Mouse (Mus musculus) cerebellum, postnatal 4 days (tissue): ENCODE results near the gene Zbtb16.

Source experiments
- DNase-seq, 2 experiments: peaks; one replicate each; pipeline ENCODE4 v3.0.0; 2022; ENCODE audit warnings: low spot score in 2 of 2, mixed read lengths in 1 of 2

Gene Zbtb16

DNA sequence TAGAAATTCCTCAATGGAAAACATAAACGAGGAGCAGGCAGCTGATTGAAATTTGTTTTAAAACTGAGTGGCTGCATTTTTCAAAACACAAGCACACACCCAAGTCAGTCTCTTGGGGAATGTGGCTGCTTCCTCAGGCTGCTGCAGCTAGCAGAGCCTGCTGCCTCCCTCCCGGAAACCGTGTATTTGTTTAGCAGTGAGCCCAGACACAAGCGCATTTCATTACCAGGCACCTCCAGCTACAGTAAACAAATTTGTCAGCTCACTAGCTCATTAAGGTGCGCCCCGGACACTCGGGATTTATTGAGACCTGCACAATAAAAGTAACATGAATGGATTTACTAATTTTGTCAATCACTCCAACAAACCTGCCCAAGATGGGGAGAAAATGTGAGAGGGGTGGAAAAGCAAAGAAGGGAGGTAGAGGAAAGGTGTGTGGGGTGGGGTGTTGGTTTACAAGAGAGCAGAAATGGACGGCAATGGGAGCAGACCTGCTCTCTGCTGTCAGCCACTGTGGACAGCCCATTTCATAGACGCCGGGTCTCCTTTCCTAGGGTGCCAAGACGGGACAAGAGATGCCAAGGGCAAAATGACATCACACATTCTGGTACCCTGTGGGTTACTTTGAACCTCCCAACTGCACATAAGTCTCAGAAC is 161.5 kb downstream of the Zbtb16 start:
- DNase-seq, result no peak

DNA sequence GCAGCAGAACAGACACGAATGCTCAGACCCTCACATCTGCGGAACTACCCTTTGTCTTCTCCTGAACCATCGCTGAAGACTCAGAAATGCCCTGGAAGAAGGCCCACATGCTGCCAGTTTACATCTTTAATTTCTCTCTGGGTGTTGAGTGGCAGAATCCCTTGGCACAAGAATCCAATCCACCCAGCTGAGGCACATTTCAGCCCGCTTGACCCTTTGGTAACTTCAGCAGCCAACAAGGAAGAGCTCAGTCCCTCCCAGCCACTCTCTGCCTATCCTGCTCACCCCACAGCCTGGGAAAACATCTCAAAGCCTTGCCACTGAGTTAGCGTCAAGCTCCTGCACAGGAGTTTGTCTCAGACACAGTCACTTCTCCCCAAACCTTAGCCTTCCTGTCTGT is 162.2 kb downstream of the Zbtb16 start:
- DNase-seq, result no peak

DNA sequence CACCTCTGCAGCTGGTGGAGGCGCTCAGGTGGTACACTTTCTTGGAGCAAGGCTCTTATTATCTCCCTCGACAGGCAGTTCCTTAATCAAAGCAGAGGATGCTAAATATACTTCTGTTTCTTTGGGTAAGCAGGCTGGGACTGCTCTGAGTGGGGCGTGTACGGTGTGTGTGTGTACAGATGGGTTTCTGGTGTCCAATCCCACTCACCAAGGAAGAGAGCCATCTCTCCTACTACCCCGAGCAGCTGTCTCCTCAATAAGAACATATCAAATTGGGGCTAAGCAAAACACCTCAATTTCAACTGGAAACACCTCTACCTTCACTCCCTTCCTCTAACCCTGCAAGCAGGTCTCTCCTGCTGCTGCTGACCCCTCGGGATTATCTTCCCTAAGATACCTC is 162.8 kb downstream of the Zbtb16 start:
- DNase-seq, result no peak

DNA sequence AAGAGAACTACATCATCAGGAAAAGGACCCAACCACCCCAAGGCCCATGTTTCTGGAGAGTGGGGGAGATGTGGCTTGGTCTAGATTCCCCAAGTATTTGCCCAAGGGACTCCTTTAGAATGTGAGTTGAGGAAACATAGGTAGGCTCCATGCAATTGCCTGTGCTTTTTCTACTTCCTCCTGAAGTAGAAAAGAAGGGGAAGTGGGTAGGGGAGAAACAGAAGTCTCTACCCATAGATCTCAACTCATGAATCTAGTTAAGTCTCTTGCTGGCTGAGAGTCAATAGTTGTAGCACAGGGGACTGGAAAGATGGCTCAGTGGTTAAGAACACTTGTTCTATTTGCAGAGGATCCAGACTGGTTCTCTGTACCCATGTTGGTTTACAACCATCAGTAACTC is 164.2 kb downstream of the Zbtb16 start:
- DNase-seq, result no peak

DNA sequence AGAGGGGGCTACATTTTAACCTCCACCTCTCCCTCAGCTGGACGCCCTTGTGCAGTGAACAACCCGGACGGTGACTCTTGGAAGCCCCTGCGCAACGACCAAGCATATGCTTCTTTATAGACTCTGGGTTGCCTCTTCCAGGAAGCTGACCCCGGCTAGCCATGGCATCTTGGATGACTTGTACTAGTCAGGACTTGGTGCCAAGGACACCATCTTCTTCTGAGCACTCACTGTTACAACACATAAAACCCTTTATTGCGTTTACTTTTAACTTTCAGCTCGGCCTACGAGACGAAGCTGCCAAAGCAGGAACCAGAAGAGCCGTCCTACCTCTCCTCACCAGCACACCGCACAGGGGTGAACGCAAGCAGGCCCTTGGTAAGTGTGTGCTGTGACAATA is 165.9 kb downstream of the Zbtb16 start:
- no peak for DNase-seq

DNA sequence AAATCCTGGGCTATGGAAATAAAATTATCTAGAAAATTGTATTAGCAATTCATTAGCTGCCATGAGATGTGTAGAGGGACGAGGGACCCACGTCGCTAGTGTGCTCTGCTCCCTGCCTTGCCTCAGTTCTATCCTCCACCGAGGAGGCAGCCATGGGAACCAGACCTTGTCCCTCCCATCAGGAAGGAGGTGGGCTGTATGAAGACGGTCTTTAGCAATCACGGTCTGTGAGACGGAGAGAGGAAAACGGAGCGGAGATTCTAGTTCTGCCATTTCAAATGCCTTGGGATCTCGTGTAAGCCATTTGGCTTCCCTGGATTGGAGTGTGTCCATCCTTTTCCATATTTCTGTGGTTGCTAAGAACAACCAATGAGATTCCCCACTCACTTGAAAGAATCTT is 166.3 kb downstream of the Zbtb16 start:
- DNase-seq, result no peak

DNA sequence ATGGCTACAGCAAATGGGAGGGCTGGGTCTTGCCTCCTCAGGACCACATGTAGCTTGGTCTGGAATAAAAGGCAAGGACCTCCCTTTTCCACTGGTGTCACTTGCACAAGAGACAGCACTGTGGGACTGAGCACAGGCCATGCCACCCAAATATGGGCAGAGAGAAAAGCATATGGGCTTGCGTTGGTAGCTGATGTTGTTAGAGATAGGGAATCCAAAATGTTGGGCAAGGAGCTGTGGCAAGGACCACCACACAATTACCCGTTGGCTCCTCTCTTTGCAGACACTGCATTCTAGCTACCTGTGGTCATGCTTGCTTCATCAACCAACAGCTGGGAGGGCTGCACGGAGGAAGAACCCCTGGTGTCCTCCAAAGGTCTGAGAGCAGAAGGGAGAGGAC is 169.3 kb downstream of the Zbtb16 start:
- no peak for DNase-seq

DNA sequence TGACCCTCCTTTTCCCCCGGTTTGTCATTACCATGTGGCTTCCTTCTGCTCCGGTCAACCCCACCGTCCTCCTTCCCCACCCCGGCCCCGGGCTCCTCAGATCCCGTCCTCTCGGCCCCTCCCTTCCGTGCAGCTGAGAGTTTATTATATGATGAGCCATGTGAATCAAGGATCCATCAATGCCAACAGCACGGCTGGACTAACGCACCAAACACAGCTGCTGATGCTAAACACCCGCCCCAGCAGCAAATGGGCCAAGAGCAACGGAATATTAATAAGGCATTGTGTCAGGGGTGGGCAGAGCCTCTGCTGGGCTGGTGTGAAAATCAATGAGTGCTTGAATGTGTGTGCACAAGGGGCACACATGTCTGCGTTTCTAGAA is 173.0 kb downstream of the Zbtb16 start:
- no peak for DNase-seq

DNA sequence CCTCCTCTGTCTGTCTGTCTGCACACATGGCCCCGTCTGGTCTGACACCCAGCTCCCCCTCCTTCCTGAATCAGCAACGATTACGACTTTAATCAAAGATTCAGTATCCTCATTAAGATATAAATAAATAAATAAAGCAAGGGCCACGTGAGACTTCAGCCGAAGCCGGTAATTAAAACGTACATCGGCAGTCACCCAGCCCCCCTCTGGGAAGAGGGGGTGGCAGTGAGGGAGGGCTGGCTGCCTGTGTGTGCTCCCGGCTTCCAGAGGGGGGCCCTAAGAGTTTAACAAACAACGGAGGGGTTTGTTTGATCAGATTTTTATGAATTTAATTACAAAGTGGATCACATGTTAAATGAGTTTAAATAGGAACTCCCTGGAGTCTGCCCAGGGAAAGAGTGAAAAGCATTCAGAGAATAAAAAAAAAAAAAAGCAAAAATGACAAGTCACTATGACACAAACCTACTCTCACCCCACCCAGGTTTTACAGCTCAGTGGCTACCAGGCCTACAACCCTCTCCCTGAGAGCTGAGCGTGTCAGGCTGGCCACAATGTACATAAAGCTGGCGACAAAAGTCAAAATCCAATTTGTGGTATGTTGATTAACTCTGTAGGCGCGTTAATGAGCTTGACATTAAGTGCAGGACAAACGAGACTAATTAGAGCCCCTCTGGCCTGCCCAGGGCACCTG is 173.5 kb downstream of the Zbtb16 start:
- DNase-seq, result no peak

DNA sequence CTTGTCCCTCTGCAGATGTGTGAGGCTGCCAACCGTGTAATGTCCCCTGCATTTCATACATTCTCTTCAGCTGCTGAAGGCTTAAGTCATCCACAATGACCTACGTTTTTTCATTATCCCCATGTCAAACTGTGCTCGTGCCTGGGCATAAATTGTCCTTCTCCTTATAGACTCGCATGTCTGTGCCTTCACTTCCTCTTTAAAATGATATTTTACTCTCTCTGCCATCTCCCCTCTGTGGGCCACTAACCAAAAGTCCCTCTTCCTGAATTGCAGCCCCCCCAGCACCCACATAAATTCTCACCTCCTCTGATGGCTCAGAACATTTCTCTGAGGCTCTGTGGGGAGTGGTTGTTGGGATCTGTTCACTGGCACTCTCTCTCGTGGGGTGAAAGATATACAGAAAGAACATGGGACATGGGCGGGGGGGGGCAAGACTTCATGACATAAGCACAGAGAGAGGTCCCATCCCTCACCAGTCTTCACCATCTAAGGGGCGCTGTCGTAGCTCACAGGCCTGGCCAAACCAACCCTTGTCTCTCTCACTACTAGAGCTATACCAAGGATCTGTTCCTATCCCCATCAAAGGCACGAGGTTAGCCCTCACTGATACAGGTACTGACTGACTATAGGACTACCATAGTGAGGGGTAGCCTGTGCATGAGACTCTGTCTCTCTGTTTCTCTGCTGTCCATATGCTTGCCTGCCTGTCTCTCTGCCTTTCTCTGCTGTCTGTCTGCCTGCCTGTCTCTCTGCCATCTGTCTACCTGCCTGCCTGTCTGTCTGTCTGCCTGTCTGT is 174.6 kb downstream of the Zbtb16 start:
- DNase-seq, result no peak

DNA sequence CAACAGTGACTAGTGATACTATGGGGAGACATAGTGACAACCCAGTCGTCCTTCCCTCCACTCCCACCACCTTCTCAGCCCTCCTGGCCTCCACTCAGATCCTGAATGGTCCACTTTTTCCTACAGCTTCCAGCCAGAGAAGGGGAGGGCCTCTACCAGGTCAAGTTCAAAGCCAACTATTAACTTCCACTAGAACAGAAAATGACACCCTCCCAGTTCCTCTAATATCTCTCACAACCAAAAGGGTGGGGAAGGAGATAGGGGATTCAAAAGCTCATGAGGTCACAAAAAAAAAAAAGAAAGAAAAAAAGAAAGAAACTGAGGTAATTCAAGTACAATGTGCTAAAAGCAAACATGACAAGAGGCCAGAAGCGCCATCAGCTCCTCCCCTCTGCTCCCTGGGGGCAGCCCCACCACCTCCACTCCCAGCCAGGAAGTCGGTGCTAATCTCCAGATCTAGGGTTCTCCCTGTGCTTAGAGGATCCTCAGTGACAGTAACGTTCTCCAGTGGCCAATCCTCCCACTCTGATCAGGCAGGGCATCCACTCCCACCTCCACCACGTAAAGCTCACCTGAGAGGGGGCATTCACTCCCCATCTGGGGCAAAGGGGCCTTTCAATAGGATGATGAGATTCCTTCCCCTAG is 180.4 kb downstream of the Zbtb16 start:
- DNase-seq, result no peak

DNA sequence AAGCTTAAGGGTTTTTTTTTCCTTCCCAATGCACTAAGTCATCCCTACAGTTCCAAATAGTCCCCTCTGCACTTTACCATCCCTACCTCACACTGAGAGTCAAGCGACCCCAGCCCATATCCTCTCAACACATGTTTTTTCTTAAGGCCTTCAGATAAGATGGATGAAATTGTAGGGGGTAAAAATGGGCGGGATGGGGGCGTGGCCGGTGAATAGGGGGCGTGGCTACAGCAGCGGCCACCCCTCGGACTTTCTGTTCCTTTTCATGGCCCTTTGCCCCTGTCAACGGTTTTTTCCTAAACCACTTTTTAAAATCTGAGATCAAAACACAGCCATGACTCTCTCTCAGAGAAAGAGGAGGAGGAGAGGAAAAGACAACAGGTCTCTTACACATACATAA is 181.3 kb downstream of the Zbtb16 start:
- DNase-seq, result no peak

DNA sequence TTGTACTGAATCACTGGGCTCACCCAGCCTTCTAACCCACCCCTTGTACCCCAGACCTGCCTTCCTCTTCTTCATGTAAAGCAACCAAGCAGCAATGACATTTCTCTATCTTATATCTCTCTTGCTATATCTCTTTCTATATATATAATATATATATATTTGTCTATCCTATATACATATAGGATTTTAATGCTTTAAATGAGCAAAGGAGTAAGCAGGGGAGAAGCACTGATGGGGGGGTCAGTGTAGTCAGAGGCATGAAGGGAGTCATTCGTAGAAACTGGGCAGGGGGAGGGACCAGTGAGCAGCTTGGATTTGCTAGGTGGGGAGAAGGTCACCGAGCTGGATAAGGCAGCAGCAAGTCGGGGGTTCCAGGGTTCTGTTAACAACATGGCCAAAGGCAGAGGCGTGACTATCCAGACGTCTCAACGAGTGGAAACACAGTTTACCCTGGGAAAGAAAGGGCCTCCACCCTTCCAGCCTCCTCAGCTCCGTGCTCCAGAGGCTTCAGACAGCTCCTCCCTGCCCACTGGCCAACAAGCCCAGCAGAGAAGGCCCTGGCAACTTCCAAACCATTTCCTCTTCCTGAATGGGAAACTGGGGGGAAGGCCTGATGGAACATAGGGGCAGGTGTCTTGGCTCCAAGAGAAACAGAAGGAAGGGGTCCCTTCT is 182.5 kb downstream of the Zbtb16 start:
- DNase-seq, result no peak

DNA sequence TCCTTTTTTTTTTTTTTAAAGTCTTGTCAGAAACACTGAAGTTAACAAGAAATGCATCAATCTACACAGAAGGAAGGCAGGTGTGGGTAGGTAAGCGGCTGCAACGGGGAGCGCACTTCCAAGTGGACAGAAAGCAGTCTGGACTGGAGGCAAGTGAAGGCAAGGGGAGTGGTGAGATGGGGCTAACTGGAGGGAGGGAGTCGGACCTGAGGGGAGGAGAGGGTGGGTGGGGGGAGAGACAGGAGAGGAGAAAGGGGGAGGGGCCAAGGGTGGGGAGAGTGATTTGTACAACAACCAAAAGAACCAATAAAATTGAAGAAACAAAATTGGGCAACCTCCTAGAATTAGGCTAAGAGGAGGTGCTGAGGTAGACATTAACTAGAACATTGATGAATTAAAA is 184.0 kb downstream of the Zbtb16 start:
- DNase-seq, result no peak

DNA sequence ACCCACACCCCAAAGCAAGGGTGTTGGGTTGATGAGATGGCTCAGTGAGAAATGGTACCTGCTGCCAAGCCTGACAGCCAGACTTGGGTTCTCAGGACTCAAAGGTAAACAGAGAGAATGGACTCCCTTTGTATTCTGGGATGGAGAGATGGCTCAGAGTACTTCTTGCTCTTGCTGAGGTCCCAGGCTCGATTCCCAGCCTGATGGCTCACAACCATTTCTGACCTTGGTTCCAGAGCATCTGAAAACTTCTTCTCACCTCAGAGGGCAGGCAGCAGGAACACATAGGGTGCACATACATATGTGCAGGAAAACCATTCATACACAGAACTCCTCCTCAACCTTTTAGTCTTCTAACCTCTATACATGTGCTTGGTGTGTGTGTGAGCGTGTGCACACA is 185.2 kb downstream of the Zbtb16 start:
- no peak for DNase-seq

DNA sequence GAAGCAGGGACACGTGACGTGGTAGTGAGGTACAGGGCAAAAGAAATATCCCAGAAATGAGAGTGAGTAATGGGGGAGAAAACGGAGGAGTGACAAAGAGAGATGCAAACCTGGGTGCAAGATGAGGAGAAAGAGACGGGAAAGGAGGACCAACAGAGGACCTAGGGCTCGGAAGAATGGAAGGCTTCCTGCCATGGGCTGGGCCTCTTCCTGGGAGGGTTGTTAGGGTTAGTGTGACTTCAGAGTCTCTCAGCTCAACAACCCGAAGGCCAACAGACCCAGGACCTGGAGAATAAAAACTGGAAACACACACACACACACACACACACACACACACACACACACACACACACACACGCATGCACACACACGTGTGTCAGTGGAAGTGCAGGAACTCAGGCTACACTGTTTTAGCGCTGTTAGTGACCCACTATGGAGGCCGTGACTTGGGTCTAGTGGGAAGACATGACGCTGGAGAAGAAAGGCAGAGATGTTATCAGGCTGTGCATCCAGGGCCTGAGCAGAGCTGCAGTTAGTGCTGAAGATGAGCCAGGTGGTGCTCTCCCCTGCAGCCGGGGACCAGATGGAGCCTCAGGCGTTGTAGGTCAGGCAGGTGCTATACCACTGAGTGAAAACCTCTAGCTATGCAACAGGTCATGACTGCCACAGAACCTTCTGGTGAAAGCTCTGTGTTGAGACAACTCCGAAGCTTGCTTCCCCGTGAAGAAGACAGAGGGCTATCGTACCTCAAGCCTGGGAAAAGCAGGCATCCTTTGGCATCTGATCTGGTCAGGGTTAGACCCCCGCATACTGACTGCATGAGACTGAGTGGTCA is 186.0 kb downstream of the Zbtb16 start:
- no peak for DNase-seq

DNA sequence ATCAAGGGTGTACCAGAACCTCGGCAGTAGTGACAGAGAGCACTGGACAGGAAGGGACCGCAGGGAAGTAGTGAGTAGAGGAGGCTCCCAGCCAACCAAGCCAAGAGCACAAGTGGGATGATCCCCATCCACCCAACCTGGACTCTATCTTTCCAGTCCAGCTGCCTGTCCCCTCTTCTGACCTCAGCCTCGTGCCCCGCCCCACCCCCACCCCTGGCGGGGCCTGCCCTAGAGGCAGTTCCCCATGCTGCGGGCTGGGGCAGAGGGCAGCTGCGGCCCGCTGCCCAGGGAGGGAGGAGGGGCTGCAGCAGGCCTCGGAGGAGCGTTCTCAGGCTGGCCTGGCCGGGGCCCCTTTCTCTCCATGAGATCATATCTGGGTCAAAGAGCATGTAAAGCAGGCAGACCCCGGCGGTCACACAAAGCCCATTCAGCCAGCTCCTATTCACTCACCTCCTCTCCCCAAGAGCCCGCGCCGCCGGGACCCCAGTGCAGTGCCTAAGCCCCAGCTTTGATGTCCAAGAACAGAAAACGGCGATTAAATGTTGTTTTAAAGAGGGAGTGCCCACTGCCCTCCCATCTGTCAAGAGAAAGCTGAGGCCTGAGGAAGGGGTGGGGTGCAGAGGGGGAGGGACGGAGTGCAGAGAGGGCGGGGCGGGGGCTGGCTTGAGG is 186.8 kb downstream of the Zbtb16 start:
- no peak for DNase-seq

DNA sequence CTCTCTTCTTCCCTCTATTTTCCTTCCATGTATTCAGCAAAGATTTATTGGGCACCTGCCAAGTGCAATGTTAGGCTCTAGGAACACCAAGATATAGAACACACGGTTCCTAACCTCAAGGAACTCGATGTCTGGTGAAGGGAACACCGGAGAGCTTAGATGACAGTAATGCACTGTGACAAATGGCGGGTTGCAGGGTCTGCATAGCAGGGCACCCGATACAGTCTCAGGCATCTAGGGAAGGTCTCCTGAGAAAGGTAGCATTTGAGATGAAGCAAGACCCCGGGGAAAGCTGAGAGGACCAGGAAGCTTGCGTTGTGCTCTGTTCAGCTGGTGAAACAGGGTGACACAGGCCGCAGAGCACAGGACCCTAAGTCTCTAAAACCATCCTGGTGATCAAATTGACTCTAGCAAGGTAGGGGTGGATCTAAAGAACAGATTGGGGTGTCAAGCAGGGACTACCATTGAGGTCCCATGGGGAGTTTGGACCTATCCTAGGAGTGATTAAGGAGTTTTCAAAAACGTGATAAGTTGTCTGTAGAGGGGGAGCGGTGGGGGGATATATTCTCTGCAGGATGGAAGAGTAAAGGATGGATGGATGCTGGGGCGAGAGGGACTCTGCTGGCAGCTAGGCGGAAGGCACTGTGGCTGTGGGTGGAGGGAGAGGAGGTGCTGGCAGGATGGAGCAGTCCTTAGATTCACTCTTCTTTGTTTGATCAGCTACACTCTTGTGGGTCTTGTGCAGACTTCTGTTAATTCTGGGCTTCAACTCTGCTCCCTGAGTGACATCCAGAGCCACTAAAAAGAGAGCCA is 187.5 kb downstream of the Zbtb16 start:
- DNase-seq, result no peak

DNA sequence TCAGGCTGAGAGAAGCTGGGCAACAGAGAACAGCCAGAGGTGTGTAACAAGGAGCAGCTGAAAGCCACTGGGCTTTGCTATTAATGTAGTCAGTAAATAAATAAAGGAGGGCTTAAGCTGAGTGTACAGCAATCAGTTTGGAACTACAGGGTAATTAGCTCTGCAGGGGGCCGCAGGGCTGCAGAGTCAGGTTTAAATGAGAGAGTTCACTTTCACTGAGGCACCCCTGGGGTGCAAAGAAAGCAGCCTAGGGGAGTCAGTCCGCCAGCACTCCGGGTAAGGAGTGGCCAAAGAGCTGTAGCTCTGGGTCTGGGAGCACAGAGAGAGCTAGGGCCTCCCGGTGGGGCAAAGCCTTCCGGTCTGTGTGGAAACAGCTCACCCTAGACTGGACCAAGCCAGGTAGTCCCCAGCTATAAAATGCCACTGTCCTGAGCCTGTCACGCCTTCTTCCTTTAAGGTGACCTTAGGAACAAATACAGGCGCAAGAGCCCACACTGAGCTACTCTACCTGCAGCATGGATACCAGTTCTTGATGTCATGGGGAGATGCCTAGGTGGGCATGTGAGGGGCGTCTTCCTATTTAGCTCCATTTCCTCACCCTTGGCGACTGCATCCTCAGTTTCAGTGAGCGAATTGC is 188.3 kb downstream of the Zbtb16 start:
- DNase-seq, result no peak
